Mouse (Mus musculus) stomach, postnatal 0 days (tissue): ENCODE results near the gene Haus6.
"Not testable (repeated sequence)": the region's sequence is repeated elsewhere in the genome, so short reads cannot be mapped to it uniquely, and the experiment has no call there.

Experiments used
- CTCF ChIP-seq: IDR thresholded peaks from 2 replicates; pipeline ENCODE4 v1.5.1; 2016; ENCODE audit warnings: antibody characterized with exemption, low read depth, mild to moderate bottlenecking, moderate library complexity
- EP300 ChIP-seq: optimal IDR thresholded peaks from 2 replicates; pipeline ENCODE3; 2016; ENCODE audit warnings: antibody characterized with exemption

DNA sequence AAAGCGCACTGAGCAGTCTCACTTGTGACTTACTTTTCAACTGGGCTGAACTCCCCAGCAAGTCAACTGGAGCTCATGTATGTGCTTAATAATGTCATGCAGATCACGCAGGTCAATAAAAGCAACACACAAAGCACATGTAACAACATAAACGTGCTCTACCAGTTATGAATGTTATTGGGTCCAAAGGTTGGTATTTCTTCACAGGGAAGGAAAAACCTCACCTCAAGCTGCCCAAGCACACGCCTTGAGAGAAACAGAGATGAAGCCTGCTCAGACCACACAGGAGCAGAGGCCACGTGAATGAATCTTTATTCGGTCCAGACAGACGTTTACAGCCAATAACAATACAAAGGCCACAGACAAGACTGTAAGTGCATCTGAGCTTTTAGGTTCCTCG, 44.6 kb upstream of the Haus6 start:
- not testable (repeated sequence) for TF ChIP-seq CTCF, EP300
